Mouse (Mus musculus): ENCODE measurements around the gene Plxna2. TPM values are rescaled to one million over a fixed set of nuclear protein-coding genes. Genes with fewer than 3 reads are reported as not detected.

The Plxna2 gene
- polyA plus RNA-seq, 1 experiment: not detected

GRCm38 (mm10) chr1:194820953-194821352 lies 202.9 kb downstream of the Plxna2 start:
- no peak overlapping the region for H3K4me3 ChIP-seq (ENCODE audit: insufficient read depth, low read depth, low read length)
- TF ChIP-seq CTCF (IDR thresholded peaks at IDR 0.05; ENCODE audit: insufficient read depth, low read depth, low read length): no peak
- TF ChIP-seq POLR2A (IDR thresholded peaks at IDR 0.05; ENCODE audit: insufficient read depth, low read depth, low read length): no peak
- WGBS: 89% methylated on average over 4 of the region's 4 CpGs
- H3K27ac ChIP-seq (ENCODE audit: insufficient read depth, low read depth, low read length): no peak overlapping the region
- no peaks in the 10 kb centered on the region for H3K4me1 ChIP-seq (ENCODE audit: control insufficient read depth, insufficient read depth, low read length)

DNA sequence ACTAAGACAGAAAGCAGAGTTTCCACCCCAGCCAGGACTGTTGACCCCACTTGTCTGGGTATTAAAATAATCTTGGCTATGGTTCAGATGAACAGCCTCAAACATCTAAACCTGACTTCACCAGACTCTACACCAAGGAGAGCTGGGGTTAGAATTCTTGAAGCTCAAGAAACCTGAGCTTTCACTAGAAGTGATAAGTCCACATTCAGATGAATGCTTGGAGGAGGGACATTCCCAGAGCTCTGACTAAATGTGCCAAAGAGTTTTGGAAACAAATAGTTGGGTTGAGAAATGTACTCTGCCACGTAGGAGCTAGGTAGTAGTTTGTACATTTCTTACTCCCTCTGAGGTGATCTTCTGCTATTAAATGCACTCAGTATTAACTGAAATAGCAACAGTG lies 203.7 kb downstream of the Plxna2 start:
- Histone ChIP-seq H3K4me3 (ENCODE audit: insufficient read depth, low read depth, low read length) (no peak overlapping the region), H3K4me1 (ENCODE audit: control insufficient read depth, insufficient read depth, low read length) (no peaks in the 10 kb centered on the region), H3K27ac (ENCODE audit: insufficient read depth, low read depth, low read length) (no peak overlapping the region)
- 49% methylated on average over 1 of the region's 1 CpGs for WGBS
- TF ChIP-seq CTCF (IDR thresholded peaks at IDR 0.05; ENCODE audit: insufficient read depth, low read depth, low read length) (no peak), POLR2A (IDR thresholded peaks at IDR 0.05; ENCODE audit: insufficient read depth, low read depth, low read length) (no peak)

GRCm38 (mm10) chr1:194828316-194828715 lies 210.3 kb downstream of the Plxna2 start:
- Histone ChIP-seq H3K27ac (ENCODE audit: insufficient read depth, low read depth, low read length) (no peak overlapping the region), H3K4me1 (ENCODE audit: control insufficient read depth, insufficient read depth, low read length) (no peaks in the 10 kb centered on the region), H3K4me3 (ENCODE audit: insufficient read depth, low read depth, low read length) (no peak overlapping the region)
- TF ChIP-seq CTCF (IDR thresholded peaks at IDR 0.05; ENCODE audit: insufficient read depth, low read depth, low read length): no peak
- TF ChIP-seq POLR2A (IDR thresholded peaks at IDR 0.05; ENCODE audit: insufficient read depth, low read depth, low read length): no peak

GRCm38 (mm10) chr1:194835238-194835637 lies 217.2 kb downstream of the Plxna2 start:
- H3K4me1 ChIP-seq (ENCODE audit: control insufficient read depth, insufficient read depth, low read length): no peaks in the 10 kb centered on the region
- TF ChIP-seq POLR2A (IDR thresholded peaks at IDR 0.05; ENCODE audit: insufficient read depth, low read depth, low read length): no peak

GRCm38 (mm10) chr1:194836182-194836581 lies 218.2 kb downstream of the Plxna2 start:
- WGBS: 81% methylated on average over 3 of the region's 3 CpGs
- Histone ChIP-seq H3K4me3 (ENCODE audit: insufficient read depth, low read depth, low read length) (no peak overlapping the region), H3K4me1 (ENCODE audit: control insufficient read depth, insufficient read depth, low read length) (no peaks in the 10 kb centered on the region), H3K27ac (ENCODE audit: insufficient read depth, low read depth, low read length) (no peak overlapping the region)
- TF ChIP-seq POLR2A (IDR thresholded peaks at IDR 0.05; ENCODE audit: insufficient read depth, low read depth, low read length) (no peak), CTCF (IDR thresholded peaks at IDR 0.05; ENCODE audit: insufficient read depth, low read depth, low read length) (no peak)

More at GRCm38 (mm10) chr1:194835238-194835637, 217.2 kb downstream of the Plxna2 start:
- H3K4me3 ChIP-seq (ENCODE audit: insufficient read depth, low read depth, low read length): no peak overlapping the region
- no peak overlapping the region for H3K27ac ChIP-seq (ENCODE audit: insufficient read depth, low read depth, low read length)

- 89% methylated on average over 4 of the region's 4 CpGs for WGBS
- Histone ChIP-seq H3K4me1 (ENCODE audit: control insufficient read depth, insufficient read depth, low read length) (no peaks in the 10 kb centered on the region), H3K27ac (ENCODE audit: insufficient read depth, low read depth, low read length) (no peak overlapping the region), H3K4me3 (ENCODE audit: insufficient read depth, low read depth, low read length) (no peak overlapping the region)
- no peak for TF ChIP-seq CTCF (IDR thresholded peaks at IDR 0.05; ENCODE audit: insufficient read depth, low read depth, low read length)
- no peak for TF ChIP-seq POLR2A (IDR thresholded peaks at IDR 0.05; ENCODE audit: insufficient read depth, low read depth, low read length)
These were observed 218.7 kb downstream of the Plxna2 start for GRCm38 (mm10) chr1:194836671-194837070.

GRCm38 (mm10) chr1:194839230-194839910 lies 221.4 kb downstream of the Plxna2 start:
- TF ChIP-seq CTCF (IDR thresholded peaks at IDR 0.05; ENCODE audit: insufficient read depth, low read depth, low read length) (no peak), POLR2A (IDR thresholded peaks at IDR 0.05; ENCODE audit: insufficient read depth, low read depth, low read length) (no peak)
- Histone ChIP-seq H3K27ac (ENCODE audit: insufficient read depth, low read depth, low read length) (no peak overlapping the region), H3K4me3 (ENCODE audit: insufficient read depth, low read depth, low read length) (no peak overlapping the region), H3K4me1 (ENCODE audit: control insufficient read depth, insufficient read depth, low read length) (no peaks in the 10 kb centered on the region)
- 43% methylated on average over 1 of the region's 1 CpGs for WGBS

DNA sequence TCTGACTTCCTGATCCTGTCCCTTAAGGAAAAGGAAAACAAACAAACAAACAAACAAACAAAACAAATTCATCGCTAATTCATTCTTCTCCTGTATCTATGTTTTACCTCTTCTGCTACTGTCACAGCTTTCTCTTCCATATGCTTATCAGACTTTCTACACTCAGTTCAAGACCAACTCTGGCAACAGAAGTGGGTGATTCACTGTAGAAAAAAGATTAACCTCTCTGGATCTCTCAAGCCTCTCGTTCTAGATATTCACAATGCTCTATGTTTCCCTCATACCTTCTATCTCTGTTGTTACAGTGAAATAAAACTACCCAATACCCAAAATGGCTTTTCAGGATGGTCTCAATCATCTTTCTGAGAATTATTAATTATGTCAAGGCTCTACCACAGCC lies 225.0 kb downstream of the Plxna2 start:
- 93% methylated on average over 2 of the region's 2 CpGs for WGBS
- Histone ChIP-seq H3K4me3 (ENCODE audit: insufficient read depth, low read depth, low read length) (no peak overlapping the region), H3K4me1 (ENCODE audit: control insufficient read depth, insufficient read depth, low read length) (no peaks in the 10 kb centered on the region), H3K27ac (ENCODE audit: insufficient read depth, low read depth, low read length) (no peak overlapping the region)
- no peak for TF ChIP-seq CTCF (IDR thresholded peaks at IDR 0.05; ENCODE audit: insufficient read depth, low read depth, low read length)
- TF ChIP-seq POLR2A (IDR thresholded peaks at IDR 0.05; ENCODE audit: insufficient read depth, low read depth, low read length): no peak

DNA sequence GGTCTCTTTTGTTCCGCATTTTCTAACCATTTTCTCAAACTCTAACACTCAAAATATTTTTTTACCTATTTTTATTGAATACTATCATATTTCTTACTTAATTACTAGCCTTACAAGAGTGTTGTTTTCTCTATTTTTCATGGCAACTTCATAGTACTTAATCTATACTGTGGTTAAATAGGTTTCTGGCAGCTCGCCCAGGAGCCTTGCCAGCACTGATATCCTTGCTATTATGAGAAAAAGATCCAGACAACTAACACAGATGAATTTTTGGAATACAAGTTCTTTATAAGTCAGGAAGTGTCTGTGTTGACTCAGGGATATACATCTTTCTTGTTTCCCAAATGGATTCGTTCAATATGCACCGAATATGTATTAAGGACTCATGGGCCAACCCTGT lies 229.0 kb downstream of the Plxna2 start:
- TF ChIP-seq POLR2A (IDR thresholded peaks at IDR 0.05; ENCODE audit: insufficient read depth, low read depth, low read length) (no peak), CTCF (IDR thresholded peaks at IDR 0.05; ENCODE audit: insufficient read depth, low read depth, low read length) (no peak)
- H3K4me1 ChIP-seq (ENCODE audit: control insufficient read depth, insufficient read depth, low read length): no peaks in the 10 kb centered on the region
- WGBS: 82% methylated on average over 4 of the region's 4 CpGs
- no peak overlapping the region for H3K4me3 ChIP-seq (ENCODE audit: insufficient read depth, low read depth, low read length)
- no peak overlapping the region for H3K27ac ChIP-seq (ENCODE audit: insufficient read depth, low read depth, low read length)

Data from olfactory bulb, adult 2 months (tissue).